Mouse (Mus musculus) forebrain, embryonic 10.5 days (tissue): ENCODE measurements around the gene Misp. TPM values are rescaled to one million over a fixed set of nuclear protein-coding genes. Genes with fewer than 3 reads are reported as not detected.

Experiments used
- DNase-seq: peaks from one replicate; pipeline ENCODE4 v3.0.0-alpha.2; 2017; ENCODE audit warnings: low spot score; ENCODE audit errors: extremely low spot score
- H3K27ac ChIP-seq: fragments of 300-500 bp; sonication (generic); 2 replicates; pipeline ENCODE4 v1.5.1; 2016; ENCODE audit warnings: mild to moderate bottlenecking
- H3K27me3 ChIP-seq: fragments of 300-500 bp; sonication (generic); 2 replicates; pipeline ENCODE4 v1.6.1; 2016; ENCODE audit warnings: mild to moderate bottlenecking; ENCODE audit not compliant: poor library complexity, severe bottlenecking
- H3K36me3 ChIP-seq: fragments of 300-500 bp; sonication (generic); replicated peaks from 2 replicates; pipeline ENCODE4 v1.6.1; 2016; ENCODE audit warnings: mild to moderate bottlenecking, moderate library complexity
- H3K4me1 ChIP-seq: fragments of 300-500 bp; sonication (generic); 2 replicates; pipeline ENCODE4 v1.6.1; 2016
- H3K4me3 ChIP-seq: fragments of 300-500 bp; sonication (generic); 2 replicates; pipeline ENCODE4 v1.5.1; 2016; ENCODE audit warnings: mild to moderate bottlenecking, moderate library complexity
- H3K9me3 ChIP-seq: fragments of 300-500 bp; sonication (generic); 2 replicates; pipeline ENCODE4 v1.6.1; 2016; ENCODE audit warnings: mild to moderate bottlenecking, moderate library complexity
- WGBS: fragments of 180-500 bp; shearing (Covaris S2); methylation state at CpG from one replicate; pipeline ENCODE4 v1.1.7; 2016; 5-methylcytosine and 5-hydroxymethylcytosine counted together
- polyA plus RNA-seq: library from polyadenylated mRNA; unstranded; fragments of >200 nt; fragmentation: Nextera tagmentation; extraction: Ambion mirVana; gene quantifications from 2 replicates; pipeline ENCODE4 v1.2.1, GENCODE M21; 2016

Misp gene
- polyA plus RNA-seq, 1 experiment from 2014 or later = 1.0 TPM

- H3K4me1 ChIP-seq = peaks cover 67% of the 10 kb centered on the region
- WGBS = under 1% methylated on average over 15 of the region's 15 CpGs
Measured at GRCm38 (mm10) chr10:79853392-79853791, 32.6 kb downstream of the Misp start.

GRCm38 (mm10) chr10:79853860-79854795 lies 33.3 kb downstream of the Misp start, which contains the start of gene Ptbp1:
Gene Ptbp1 (plus strand): TSS chr10:79854427.
- peak; percentile 100 for DNase-seq
- Histone ChIP-seq H3K36me3 (peaks cover 45% of the 10 kb centered on the region), H3K9me3 (no peaks in the 10 kb centered on the region), H3K27me3 (no peaks in the 10 kb centered on the region), H3K4me3 (peak within 1 kb of the TSS; percentile 83), H3K27ac (peak within 1 kb of the TSS; percentile 100), H3K4me1 (peaks cover 70% of the 10 kb centered on the region)
- under 1% methylated on average over 75 of the region's 75 CpGs for WGBS

More at GRCm38 (mm10) chr10:79853392-79853791, 32.6 kb downstream of the Misp start:
- peak overlapping the region; percentile 100 for H3K27ac ChIP-seq
- peak; percentile 81 for DNase-seq
- no peaks in the 10 kb centered on the region for H3K27me3 ChIP-seq
- H3K36me3 ChIP-seq = peaks cover 38% of the 10 kb centered on the region
- no peaks in the 10 kb centered on the region for H3K9me3 ChIP-seq
- peak overlapping the region; percentile 83 for H3K4me3 ChIP-seq

- H3K9me3 ChIP-seq = no peaks in the 10 kb centered on the region
- peak overlapping the region; percentile 83 for H3K4me3 ChIP-seq
- under 1% methylated on average over 83 of the region's 83 CpGs for WGBS
- H3K27me3 ChIP-seq = no peaks in the 10 kb centered on the region
- peak; percentile 81 for DNase-seq
- peak overlapping the region; percentile 100 for H3K27ac ChIP-seq
- H3K4me1 ChIP-seq = peaks cover 70% of the 10 kb centered on the region
- H3K36me3 ChIP-seq = peaks cover 54% of the 10 kb centered on the region
Measured at GRCm38 (mm10) chr10:79854801-79855541, 34.2 kb downstream of the Misp start.

- Histone ChIP-seq H3K4me3 (peak overlapping the region; percentile 83), H3K27ac (peak overlapping the region; percentile 100), H3K4me1 (peaks cover 69% of the 10 kb centered on the region), H3K36me3 (peaks cover 56% of the 10 kb centered on the region), H3K9me3 (no peaks in the 10 kb centered on the region), H3K27me3 (no peaks in the 10 kb centered on the region)
- DNase-seq = no peak
- WGBS = 9% methylated on average over 10 of the region's 10 CpGs
Measured at GRCm38 (mm10) chr10:79855558-79856184, 34.9 kb downstream of the Misp start.

- peaks cover 66% of the 10 kb centered on the region for H3K4me1 ChIP-seq
- WGBS = 67% methylated on average over 6 of the region's 6 CpGs
- no peaks in the 10 kb centered on the region for H3K9me3 ChIP-seq
- no peak for DNase-seq
- no peaks in the 10 kb centered on the region for H3K27me3 ChIP-seq
- peaks cover 58% of the 10 kb centered on the region for H3K36me3 ChIP-seq
- H3K4me3 ChIP-seq = peak overlapping the region; percentile 83
- peak overlapping the region; percentile 44; the same call in 1 of the 2 replicates for H3K27ac ChIP-seq
Measured at GRCm38 (mm10) chr10:79856280-79856679, 35.5 kb downstream of the Misp start.

GRCm38 (mm10) chr10:79856704-79857451 lies 36.1 kb downstream of the Misp start:
- peak overlapping the region; percentile 44; the same call in 1 of the 2 replicates for H3K27ac ChIP-seq
- peaks cover 62% of the 10 kb centered on the region for H3K4me1 ChIP-seq

GRCm38 (mm10) chr10:79857452-79857811 lies 36.6 kb downstream of the Misp start:
- peak overlapping the region; percentile 83 for H3K4me3 ChIP-seq
- H3K4me1 ChIP-seq = peaks cover 61% of the 10 kb centered on the region
- H3K27ac ChIP-seq = 0 out of 2 replicates have a peak overlapping the region, but pooled peaks have one; percentile 8
- no peaks in the 10 kb centered on the region for H3K27me3 ChIP-seq
- 79% methylated on average over 4 of the region's 4 CpGs for WGBS
- no peaks in the 10 kb centered on the region for H3K9me3 ChIP-seq
- H3K36me3 ChIP-seq = peaks cover 70% of the 10 kb centered on the region
- no peak for DNase-seq

More at GRCm38 (mm10) chr10:79856704-79857451, 36.1 kb downstream of the Misp start:
- no peaks in the 10 kb centered on the region for H3K27me3 ChIP-seq
- peaks cover 64% of the 10 kb centered on the region for H3K36me3 ChIP-seq
- peak overlapping the region; percentile 83 for H3K4me3 ChIP-seq
- H3K9me3 ChIP-seq = no peaks in the 10 kb centered on the region
- DNase-seq = no peak
- 81% methylated on average over 7 of the region's 7 CpGs for WGBS

GRCm38 (mm10) chr10:79857894-79858293 lies 37.1 kb downstream of the Misp start:
- 86% methylated on average over 2 of the region's 2 CpGs for WGBS
- H3K4me3 ChIP-seq = peak overlapping the region; percentile 83; the same call in 1 of the 2 replicates
- no peak overlapping the region for H3K27ac ChIP-seq
- no peak for DNase-seq
- peaks cover 57% of the 10 kb centered on the region for H3K4me1 ChIP-seq
- no peaks in the 10 kb centered on the region for H3K27me3 ChIP-seq
- peaks cover 74% of the 10 kb centered on the region for H3K36me3 ChIP-seq
- H3K9me3 ChIP-seq = no peaks in the 10 kb centered on the region

- DNase-seq = no peak
- peaks cover 50% of the 10 kb centered on the region for H3K4me1 ChIP-seq
- H3K27ac ChIP-seq = no peak overlapping the region
- H3K27me3 ChIP-seq = no peaks in the 10 kb centered on the region
- H3K9me3 ChIP-seq = no peaks in the 10 kb centered on the region
- H3K4me3 ChIP-seq = peak overlapping the region; percentile 83
- H3K36me3 ChIP-seq = peaks cover 81% of the 10 kb centered on the region
- 80% methylated on average over 17 of the region's 17 CpGs for WGBS
Measured at GRCm38 (mm10) chr10:79858416-79859074, 37.8 kb downstream of the Misp start.

GRCm38 (mm10) chr10:79859116-79859515 lies 38.3 kb downstream of the Misp start:
- H3K36me3 ChIP-seq = peaks cover 87% of the 10 kb centered on the region
- H3K27ac ChIP-seq = no peak overlapping the region
- 95% methylated on average over 11 of the region's 11 CpGs for WGBS
- no peaks in the 10 kb centered on the region for H3K27me3 ChIP-seq
- peaks cover 48% of the 10 kb centered on the region for H3K4me1 ChIP-seq
- H3K4me3 ChIP-seq = peak overlapping the region; percentile 23; the same call in 1 of the 2 replicates
- H3K9me3 ChIP-seq = no peaks in the 10 kb centered on the region
- DNase-seq = no peak

GRCm38 (mm10) chr10:79860079-79860911 lies 39.5 kb downstream of the Misp start:
- WGBS = 93% methylated on average over 26 of the region's 26 CpGs
- no peaks in the 10 kb centered on the region for H3K27me3 ChIP-seq
- H3K4me1 ChIP-seq = peaks cover 53% of the 10 kb centered on the region
- H3K4me3 ChIP-seq = no peak overlapping the region
- peaks cover 98% of the 10 kb centered on the region for H3K36me3 ChIP-seq
- H3K27ac ChIP-seq = no peak overlapping the region
- no peaks in the 10 kb centered on the region for H3K9me3 ChIP-seq
- DNase-seq = no peak
